Mouse (Mus musculus) embryonic facial prominence, embryonic 11.5 days (tissue): ENCODE data around the gene Atp2c2. TPM values are rescaled to one million over a fixed set of nuclear protein-coding genes. Genes with fewer than 3 reads are reported as not detected.

Experiments
- ATAC-seq: fragments of 200-750 bp; cut with Nextera tagmentation; replicated peaks from 2 replicates; pipeline ENCODE4 v1.8.0; 2017; ENCODE audit warnings: low read depth; ENCODE audit not compliant: insufficient number of reproducible peaks, low FRiP score, low TSS enrichment
- DNase-seq: peaks from one replicate; pipeline ENCODE4 v3.0.0-alpha.2; 2015; ENCODE audit warnings: low spot score
- H3K27ac ChIP-seq: fragments of 300-500 bp; sonication (generic); replicated peaks from 2 replicates; pipeline ENCODE4 v1.5.1; 2014; ENCODE audit warnings: mild to moderate bottlenecking, low read depth, low read length, control low read depth
- H3K27me3 ChIP-seq: fragments of 300-500 bp; sonication (generic); 2 replicates; pipeline ENCODE4 v1.6.1; 2014; ENCODE audit warnings: mild to moderate bottlenecking, low read length, moderate library complexity, mixed read lengths; ENCODE audit not compliant: control insufficient read depth, insufficient read depth
- H3K36me3 ChIP-seq: fragments of 300-500 bp; sonication (generic); replicated peaks from 2 replicates; pipeline ENCODE4 v1.6.1; 2014; ENCODE audit warnings: low read depth, mild to moderate bottlenecking, low read length, moderate library complexity, mixed read lengths; ENCODE audit not compliant: control insufficient read depth, insufficient read depth
- H3K4me1 ChIP-seq: fragments of 300-500 bp; sonication (generic); 2 replicates; pipeline ENCODE4 v1.6.1; 2014; ENCODE audit warnings: low read length, mixed read lengths; ENCODE audit not compliant: control insufficient read depth, insufficient read depth
- H3K4me2 ChIP-seq: fragments of 300-500 bp; sonication (generic); 2 replicates; pipeline ENCODE4 v1.6.1; 2014; ENCODE audit warnings: low read depth, mild to moderate bottlenecking, control low read depth, low read length, moderate library complexity
- H3K4me3 ChIP-seq: fragments of 300-500 bp; sonication (generic); 2 replicates; pipeline ENCODE4 v1.5.1; 2014; ENCODE audit warnings: low read depth, low read length, control low read depth
- H3K9ac ChIP-seq: fragments of 300-500 bp; sonication (generic); replicated peaks from 2 replicates; pipeline ENCODE4 v1.6.1; 2014; ENCODE audit warnings: mild to moderate bottlenecking, control low read depth, low read length
- H3K9me3 ChIP-seq: fragments of 300-500 bp; sonication (generic); replicated peaks from 2 replicates; pipeline ENCODE4 v1.6.1; 2016; ENCODE audit warnings: mild to moderate bottlenecking, low read length, inconsistent platforms, mixed read lengths; ENCODE audit not compliant: control insufficient read depth
- WGBS: fragments of 180-500 bp; shearing (Covaris S2); extraction: QIAGEN DNeasy Blood & Tissue Kit; methylation state at CpG from one replicate; pipeline ENCODE4 v1.1.7; 2014; 5-methylcytosine and 5-hydroxymethylcytosine counted together
- polyA plus RNA-seq: library from polyadenylated mRNA; unstranded; fragments of >200 nt; fragmentation: Nextera tagmentation; extraction: Ambion mirVana; gene quantifications from 2 replicates; pipeline ENCODE4 v1.2.1, GENCODE M21; 2014

Atp2c2 gene
- polyA plus RNA-seq, 1 experiment from 2014 or later = 1.3 TPM

GRCm38 (mm10) chr8:119791804-119792704, 92.2 kb downstream of the Atp2c2 start:
- 8% methylated on average over 16 of the region's 16 CpGs for WGBS
- H3K4me2 ChIP-seq = no peak overlapping the region
- no peaks in the 10 kb centered on the region for H3K4me1 ChIP-seq
- H3K36me3 ChIP-seq = no peaks in the 10 kb centered on the region
- no peak overlapping the region for H3K4me3 ChIP-seq
- no peak overlapping the region for H3K9ac ChIP-seq
- H3K27me3 ChIP-seq = no peaks in the 10 kb centered on the region
- peak; percentile 68 for ATAC-seq
- DNase-seq = peak; percentile 80
- no peaks in the 10 kb centered on the region for H3K9me3 ChIP-seq
- peak overlapping the region; percentile 79 for H3K27ac ChIP-seq

GRCm38 (mm10) chr8:119794689-119795088, 94.9 kb downstream of the Atp2c2 start:
- no peak overlapping the region for H3K4me3 ChIP-seq
- DNase-seq (no peak), ATAC-seq (no peak)
- no peaks in the 10 kb centered on the region for H3K9me3 ChIP-seq
- 38% methylated on average over 7 of the region's 7 CpGs for WGBS
- H3K4me1 ChIP-seq = peaks cover 7% of the 10 kb centered on the region; the same call in 1 of the 2 replicates
- no peak overlapping the region for H3K4me2 ChIP-seq
- H3K36me3 ChIP-seq = no peaks in the 10 kb centered on the region
- no peaks in the 10 kb centered on the region for H3K27me3 ChIP-seq
- no peak overlapping the region for H3K9ac ChIP-seq
- no peak overlapping the region for H3K27ac ChIP-seq

GRCm38 (mm10) chr8:119795651-119796050, 95.8 kb downstream of the Atp2c2 start:
- WGBS = 89% methylated on average over 3 of the region's 3 CpGs
- Histone ChIP-seq H3K27ac (no peak overlapping the region), H3K4me2 (no peak overlapping the region), H3K4me1 (peaks cover 7% of the 10 kb centered on the region; the same call in 1 of the 2 replicates), H3K27me3 (no peaks in the 10 kb centered on the region), H3K4me3 (no peak overlapping the region), H3K9ac (no peak overlapping the region), H3K36me3 (no peaks in the 10 kb centered on the region), H3K9me3 (no peaks in the 10 kb centered on the region)
- ATAC-seq (no peak), DNase-seq (no peak)

- Histone ChIP-seq H3K9ac (no peak overlapping the region), H3K36me3 (no peaks in the 10 kb centered on the region), H3K27me3 (no peaks in the 10 kb centered on the region), H3K4me2 (peak overlapping the region; percentile 23), H3K27ac (peak overlapping the region; percentile 57), H3K4me3 (no peak overlapping the region), H3K9me3 (no peaks in the 10 kb centered on the region), H3K4me1 (peaks cover 7% of the 10 kb centered on the region; the same call in 1 of the 2 replicates)
- ATAC-seq = peak; percentile 78
- peak; percentile 80 for DNase-seq
- WGBS = 5% methylated on average over 15 of the region's 15 CpGs
Measured at GRCm38 (mm10) chr8:119798170-119798964, 98.6 kb downstream of the Atp2c2 start.

- Histone ChIP-seq H3K27ac (peak overlapping the region; percentile 57; the same call in 1 of the 2 replicates), H3K9me3 (no peaks in the 10 kb centered on the region), H3K27me3 (no peaks in the 10 kb centered on the region), H3K4me3 (no peak overlapping the region), H3K36me3 (no peaks in the 10 kb centered on the region), H3K4me1 (peaks cover 7% of the 10 kb centered on the region; the same call in 1 of the 2 replicates), H3K9ac (no peak overlapping the region), H3K4me2 (no peak overlapping the region; the same call in 1 of the 2 replicates)
- ATAC-seq = no peak
- DNase-seq = no peak
- WGBS = 70% methylated on average over 2 of the region's 2 CpGs
Measured at GRCm38 (mm10) chr8:119798965-119799264, 99.1 kb downstream of the Atp2c2 start.

GRCm38 (mm10) chr8:119801168-119801567, 101.4 kb downstream of the Atp2c2 start:
- DNase-seq (no peak), ATAC-seq (no peak)
- Histone ChIP-seq H3K36me3 (no peaks in the 10 kb centered on the region), H3K9me3 (no peaks in the 10 kb centered on the region), H3K27me3 (no peaks in the 10 kb centered on the region), H3K4me2 (no peak overlapping the region), H3K4me3 (no peak overlapping the region), H3K4me1 (peaks cover 7% of the 10 kb centered on the region; the same call in 1 of the 2 replicates), H3K27ac (no peak overlapping the region), H3K9ac (no peak overlapping the region; the same call in 1 of the 2 replicates)
- WGBS = 14% methylated on average over 4 of the region's 4 CpGs

- Histone ChIP-seq H3K9me3 (no peaks in the 10 kb centered on the region), H3K27me3 (no peaks in the 10 kb centered on the region), H3K4me1 (peaks cover 7% of the 10 kb centered on the region; the same call in 1 of the 2 replicates), H3K36me3 (no peaks in the 10 kb centered on the region), H3K4me3 (no peak overlapping the region), H3K27ac (no peak overlapping the region), H3K4me2 (no peak overlapping the region), H3K9ac (no peak overlapping the region)
- DNase-seq (no peak), ATAC-seq (no peak)
- 95% methylated on average over 1 of the region's 1 CpGs for WGBS
Measured at GRCm38 (mm10) chr8:119802592-119802991, 102.8 kb downstream of the Atp2c2 start.
